Mouse (Mus musculus) midbrain, embryonic 15.5 days (tissue): ENCODE measurements around the gene Nemp2. TPM values are rescaled to one million over a fixed set of nuclear protein-coding genes. Genes with fewer than 3 reads are reported as not detected.

Experiments
- polyA plus RNA-seq: library from polyadenylated mRNA; unstranded; fragments of >200 nt; fragmentation: Nextera tagmentation; extraction: Ambion mirVana; gene quantifications from 2 replicates; pipeline ENCODE4 v1.2.1, GENCODE M21; 2015

The Nemp2 gene
- polyA plus RNA-seq, 1 experiment from 2014 or later, result 5.3 TPM

Other genes starting within 250 kb of the Nemp2 start
- 7.4 and 7.7 TPM in 2 replicates for gene Nab1, start 130.0 kb upstream of the Nemp2 start, polyA plus RNA-seq
- gene Mfsd6, start 96.8 kb downstream of the Nemp2 start, polyA plus RNA-seq, result 11.6 TPM in 2 replicates
- 36.8 and 39.6 TPM in 2 replicates for gene Inpp1, start 187.0 kb downstream of the Nemp2 start, polyA plus RNA-seq
- 30.6 and 32.4 TPM in 2 replicates for gene Hibch, start 214.2 kb downstream of the Nemp2 start, polyA plus RNA-seq